Mouse (Mus musculus): Measurements from ENCODE around the gene Cyp2b10. TPM values are rescaled to one million over a fixed set of nuclear protein-coding genes. Genes with fewer than 3 reads are reported as not detected.

Gene Cyp2b10
- polyA plus RNA-seq, 1 experiment: 0.06 TPM

GRCm38 (mm10) chr7:25887758-25888157, 9.7 kb upstream of the Cyp2b10 start:
- H3K4me3 ChIP-seq (ENCODE audit: extremely low read depth, insufficient read depth, insufficient read length): no peak overlapping the region
- no peaks in the 10 kb centered on the region for H3K36me3 ChIP-seq (ENCODE audit: control insufficient read depth, insufficient read depth, low read length)
- H3K4me1 ChIP-seq (ENCODE audit: control insufficient read depth, insufficient read depth, insufficient read length): no peaks in the 10 kb centered on the region
- H3K27ac ChIP-seq (ENCODE audit: insufficient read depth, low read length): no peak overlapping the region
- DNase-seq (ENCODE audit: low read depth in 1 of 2, low spot score in 2 of 2): no peak
- 84% methylated on average over 3 of the region's 3 CpGs for WGBS
- TF ChIP-seq POLR2A (IDR thresholded peaks at IDR 0.05; ENCODE audit: low read depth, low read length) (no peak), CTCF (IDR thresholded peaks at IDR 0.05; ENCODE audit: extremely low read depth, insufficient read depth, insufficient read length, insufficient replicate concordance) (no peak)
- no peaks in the 10 kb centered on the region; the same call in 1 of the 2 replicates for H3K27me3 ChIP-seq (ENCODE audit: control insufficient read depth, insufficient read depth, low read length)

GRCm38 (mm10) chr7:25893159-25893558, 4.3 kb upstream of the Cyp2b10 start:
- H3K4me1 ChIP-seq (ENCODE audit: control insufficient read depth, insufficient read depth, insufficient read length): no peaks in the 10 kb centered on the region
- no peak overlapping the region for H3K4me3 ChIP-seq (ENCODE audit: extremely low read depth, insufficient read depth, insufficient read length)
- DNase-seq (ENCODE audit: low read depth in 1 of 2, low spot score in 2 of 2): no peak
- no peak overlapping the region for H3K27ac ChIP-seq (ENCODE audit: insufficient read depth, low read length)
- 87% methylated on average over 5 of the region's 5 CpGs for WGBS
- TF ChIP-seq POLR2A (IDR thresholded peaks at IDR 0.05; ENCODE audit: low read depth, low read length) (no peak), CTCF (IDR thresholded peaks at IDR 0.05; ENCODE audit: extremely low read depth, insufficient read depth, insufficient read length, insufficient replicate concordance) (no peak)
- no peaks in the 10 kb centered on the region for H3K36me3 ChIP-seq (ENCODE audit: control insufficient read depth, insufficient read depth, low read length)
- no peaks in the 10 kb centered on the region; the same call in 1 of the 2 replicates for H3K27me3 ChIP-seq (ENCODE audit: control insufficient read depth, insufficient read depth, low read length)

- no peaks in the 10 kb centered on the region for H3K36me3 ChIP-seq (ENCODE audit: control insufficient read depth, insufficient read depth, low read length)
- DNase-seq (ENCODE audit: low read depth in 1 of 2, low spot score in 2 of 2): no peak
- no peak overlapping the region for H3K4me3 ChIP-seq (ENCODE audit: extremely low read depth, insufficient read depth, insufficient read length)
- WGBS: 69% methylated on average over 1 of the region's 1 CpGs
- H3K27me3 ChIP-seq (ENCODE audit: control insufficient read depth, insufficient read depth, low read length): no peaks in the 10 kb centered on the region
- no peak overlapping the region for H3K27ac ChIP-seq (ENCODE audit: insufficient read depth, low read length)
- TF ChIP-seq POLR2A (IDR thresholded peaks at IDR 0.05; ENCODE audit: low read depth, low read length): no peak
- H3K4me1 ChIP-seq (ENCODE audit: control insufficient read depth, insufficient read depth, insufficient read length): no peaks in the 10 kb centered on the region
These were observed 2.3 kb upstream of the Cyp2b10 start for GRCm38 (mm10) chr7:25895162-25895561.

GRCm38 (mm10) chr7:25898064-25898463, 644 bp downstream of the Cyp2b10 start:
- Histone ChIP-seq H3K36me3 (ENCODE audit: control insufficient read depth, insufficient read depth, low read length) (no peaks in the 10 kb centered on the region), H3K27ac (ENCODE audit: insufficient read depth, low read length) (no peak overlapping the region), H3K4me3 (ENCODE audit: extremely low read depth, insufficient read depth, insufficient read length) (no peak overlapping the region), H3K4me1 (ENCODE audit: control insufficient read depth, insufficient read depth, insufficient read length) (no peaks in the 10 kb centered on the region), H3K27me3 (ENCODE audit: control insufficient read depth, insufficient read depth, low read length) (no peaks in the 10 kb centered on the region)
- 86% methylated on average over 7 of the region's 7 CpGs for WGBS
- DNase-seq (ENCODE audit: low read depth in 1 of 2, low spot score in 2 of 2): no peak
- TF ChIP-seq CTCF (IDR thresholded peaks at IDR 0.05; ENCODE audit: extremely low read depth, insufficient read depth, insufficient read length, insufficient replicate concordance): no peak
- TF ChIP-seq POLR2A (IDR thresholded peaks at IDR 0.05; ENCODE audit: low read depth, low read length): no peak

- no peak for DNase-seq (ENCODE audit: low read depth in 1 of 2, low spot score in 2 of 2)
- TF ChIP-seq POLR2A (IDR thresholded peaks at IDR 0.05; ENCODE audit: low read depth, low read length) (no peak), CTCF (IDR thresholded peaks at IDR 0.05; ENCODE audit: extremely low read depth, insufficient read depth, insufficient read length, insufficient replicate concordance) (no peak)
- no peaks in the 10 kb centered on the region for H3K27me3 ChIP-seq (ENCODE audit: control insufficient read depth, insufficient read depth, low read length)
- 55% methylated on average over 8 of the region's 8 CpGs for whole genome bisulfite sequencing
- H3K4me3 ChIP-seq (ENCODE audit: extremely low read depth, insufficient read depth, insufficient read length): no peak overlapping the region
- H3K27ac ChIP-seq (ENCODE audit: insufficient read depth, low read length): no peak overlapping the region
- H3K36me3 ChIP-seq (ENCODE audit: control insufficient read depth, insufficient read depth, low read length): no peaks in the 10 kb centered on the region
- no peaks in the 10 kb centered on the region for H3K4me1 ChIP-seq (ENCODE audit: control insufficient read depth, insufficient read depth, insufficient read length)
These were observed 4.8 kb downstream of the Cyp2b10 start for GRCm38 (mm10) chr7:25902061-25902690.

GRCm38 (mm10) chr7:25903156-25903555, 5.7 kb downstream of the Cyp2b10 start:
- Histone ChIP-seq H3K4me1 (ENCODE audit: control insufficient read depth, insufficient read depth, insufficient read length) (no peaks in the 10 kb centered on the region), H3K27ac (ENCODE audit: insufficient read depth, low read length) (no peak overlapping the region), H3K27me3 (ENCODE audit: control insufficient read depth, insufficient read depth, low read length) (no peaks in the 10 kb centered on the region), H3K36me3 (ENCODE audit: control insufficient read depth, insufficient read depth, low read length) (no peaks in the 10 kb centered on the region), H3K4me3 (ENCODE audit: extremely low read depth, insufficient read depth, insufficient read length) (no peak overlapping the region)
- WGBS: 64% methylated on average over 14 of the region's 14 CpGs
- no peak for DNase-seq (ENCODE audit: low read depth in 1 of 2, low spot score in 2 of 2)
- TF ChIP-seq POLR2A (IDR thresholded peaks at IDR 0.05; ENCODE audit: low read depth, low read length): no peak
- TF ChIP-seq CTCF (IDR thresholded peaks at IDR 0.05; ENCODE audit: extremely low read depth, insufficient read depth, insufficient read length, insufficient replicate concordance): no peak

- WGBS: 51% methylated on average over 3 of the region's 3 CpGs
- TF ChIP-seq POLR2A (IDR thresholded peaks at IDR 0.05; ENCODE audit: low read depth, low read length): no peak
- no peak for TF ChIP-seq CTCF (IDR thresholded peaks at IDR 0.05; ENCODE audit: extremely low read depth, insufficient read depth, insufficient read length, insufficient replicate concordance)
- DNase-seq (ENCODE audit: low read depth in 1 of 2, low spot score in 2 of 2): no peak
- no peak overlapping the region for H3K4me3 ChIP-seq (ENCODE audit: extremely low read depth, insufficient read depth, insufficient read length)
- no peaks in the 10 kb centered on the region for H3K27me3 ChIP-seq (ENCODE audit: control insufficient read depth, insufficient read depth, low read length)
- H3K27ac ChIP-seq (ENCODE audit: insufficient read depth, low read length): no peak overlapping the region
- no peaks in the 10 kb centered on the region for H3K4me1 ChIP-seq (ENCODE audit: control insufficient read depth, insufficient read depth, insufficient read length)
- H3K36me3 ChIP-seq (ENCODE audit: control insufficient read depth, insufficient read depth, low read length): no peaks in the 10 kb centered on the region
These were observed 6.6 kb downstream of the Cyp2b10 start for GRCm38 (mm10) chr7:25904066-25904465.

Measured in spleen, adult 2 months (tissue).